Comparison of ENCODE assay signal across 8 mouse cellular contexts in genomic region chr4:154390333-154391080, GRCm38 (mm10). TPM values are rescaled to one million over a fixed set of nuclear protein-coding genes. Genes with fewer than 3 reads are reported as not detected.
A peak's percentile ranks its signal among the peaks of the same experiment; 100 is the strongest.
DNase-seq lines count a peak whose midpoint lies in the region; ATAC-seq and TF ChIP-seq lines count a peak whose summit lies in the region.

No protein-coding gene starts in this region.

- H3K4me2 ChIP-seq in forebrain, embryonic 11.5 days (ENCODE audit: low read depth, low read length, severe bottlenecking) = peak overlapping the region; percentile 28; the same call in 1 of the 2 replicates
- H3K4me2 ChIP-seq in midbrain, postnatal 0 days (ENCODE audit: low read depth, low read length, poor library complexity, severe bottlenecking) = no peak overlapping the region

- no peaks in the 10 kb centered on the region for H3K9me3 ChIP-seq in ES-Bruce4 (replicated peaks; ENCODE audit: control insufficient read depth, insufficient read depth, low read length, poor library complexity, severe bottlenecking)
- no peaks in the 10 kb centered on the region for H3K9me3 ChIP-seq in forebrain, embryonic 11.5 days (ENCODE audit: control insufficient read depth, low read length)
- no peaks in the 10 kb centered on the region for H3K9me3 ChIP-seq in midbrain, postnatal 0 days (ENCODE audit: low read length)

- TF ChIP-seq EP300 in ES-Bruce4 (IDR thresholded peaks at IDR 0.05; ENCODE audit: insufficient read depth, low read depth, low read length) = 0 out of 2 replicates have a peak, but pooled peaks have one; percentile 9

- no peak for TF ChIP-seq POLR2A in ES-Bruce4 (IDR thresholded peaks at IDR 0.05; ENCODE audit: insufficient read depth, low read length)

- H3K36me3 ChIP-seq in ES-Bruce4 (ENCODE audit: control insufficient read depth, insufficient read depth, low read length, poor library complexity, severe bottlenecking) = no peaks in the 10 kb centered on the region
- H3K36me3 ChIP-seq in forebrain, embryonic 11.5 days (ENCODE audit: control insufficient read depth, insufficient read depth, low read length) = no peaks in the 10 kb centered on the region
- no peaks in the 10 kb centered on the region for H3K36me3 ChIP-seq in midbrain, postnatal 0 days (ENCODE audit: insufficient read depth, low read length)

- no peak overlapping the region for H3K4me3 ChIP-seq in gastrocnemius, adult 2 months
- H3K4me3 ChIP-seq in ES-Bruce4 (ENCODE audit: low read depth, low read length) = no peak overlapping the region
- no peak overlapping the region for H3K4me3 ChIP-seq in forebrain, embryonic 11.5 days (ENCODE audit: low read depth, low read length)
- H3K4me3 ChIP-seq in midbrain, postnatal 0 days (ENCODE audit: low read depth, low read length) = no peak overlapping the region

- H3K4me1 ChIP-seq in ES-Bruce4 (ENCODE audit: control insufficient read depth, insufficient read depth, low read length) = no peaks in the 10 kb centered on the region
- H3K4me1 ChIP-seq in forebrain, embryonic 11.5 days (replicated peaks; ENCODE audit: control insufficient read depth, insufficient read depth, low read length) = peaks cover 25% of the 10 kb centered on the region
- H3K4me1 ChIP-seq in midbrain, postnatal 0 days (ENCODE audit: insufficient read depth, low read length) = no peaks in the 10 kb centered on the region

- H3K27ac ChIP-seq in gastrocnemius, adult 2 months = no peak overlapping the region
- H3K27ac ChIP-seq in ES-Bruce4 (ENCODE audit: insufficient read depth, low read length) = no peak overlapping the region
- H3K27ac ChIP-seq in forebrain, embryonic 11.5 days (ENCODE audit: low read depth, low read length) = peak overlapping the region; percentile 77
- H3K27ac ChIP-seq in midbrain, postnatal 0 days (ENCODE audit: low read depth, low read length) = no peak overlapping the region

- peak; percentile 72 for ATAC-seq in forebrain, embryonic 11.5 days (replicated peaks; ENCODE audit: low FRiP score)
- peak; percentile 22; the same call in 1 of the 2 replicates for ATAC-seq in midbrain, postnatal 0 days (ENCODE audit: low FRiP score)

- peak; percentile 12 for DNase-seq in gastrocnemius, adult 2 months
- DNase-seq in gastrocnemius, postnatal 36 days = no peak
- peak; percentile 84 for DNase-seq in forebrain, embryonic 11.5 days (ENCODE audit: low spot score)
- DNase-seq in kidney, postnatal 36 days = peak; percentile 19 to 29
- peak; percentile 74 for DNase-seq in midbrain, postnatal 0 days (ENCODE audit: low spot score)
- DNase-seq in left cerebral cortex, adult 9 months (ENCODE audit: low spot score in 2 of 2) = no peak
- DNase-seq in gastrocnemius, adult 8-10 months (ENCODE audit: low spot score in 2 of 2) = no peak

- no peak for TF ChIP-seq CTCF in gastrocnemius, adult 2 months (IDR thresholded peaks at IDR 0.05)
- no peak for TF ChIP-seq CTCF in ES-Bruce4 (IDR thresholded peaks at IDR 0.05; ENCODE audit: low read depth, low read length)
- peak; percentile 18; the same call in 1 of the 2 replicates for TF ChIP-seq CTCF in midbrain, postnatal 0 days (IDR thresholded peaks at IDR 0.05)

- no peak overlapping the region for H3K9ac ChIP-seq in ES-Bruce4 (ENCODE audit: low read depth, poor library complexity, severe bottlenecking)
- H3K9ac ChIP-seq in forebrain, embryonic 11.5 days (ENCODE audit: low read length) = peak overlapping the region; percentile 49
- no peak overlapping the region for H3K9ac ChIP-seq in midbrain, postnatal 0 days (replicated peaks; ENCODE audit: low read length, poor library complexity, severe bottlenecking)

- WGBS in forebrain, embryonic 11.5 days = 7% methylated on average over 20 of the region's 20 CpGs
- 16% methylated on average over 20 of the region's 20 CpGs for WGBS in midbrain, postnatal 0 days

- no peaks in the 10 kb centered on the region for H3K27me3 ChIP-seq in ES-Bruce4 (ENCODE audit: control insufficient read depth, insufficient read depth, low read length, poor library complexity, severe bottlenecking)
- H3K27me3 ChIP-seq in forebrain, embryonic 11.5 days (ENCODE audit: control insufficient read depth, insufficient read depth, low read length) = no peaks in the 10 kb centered on the region
- H3K27me3 ChIP-seq in midbrain, postnatal 0 days (ENCODE audit: insufficient read depth, low read length) = no peaks in the 10 kb centered on the region

- intact Hi-C loops in gastrocnemius, adult 2 months (cut with DNase I) = no loop called here
- intact Hi-C loops in gastrocnemius, postnatal 36 days (cut with DNase I) = no loop called here

RNA-seq across cellular contexts. Expression of gene B230104I21Rik, which starts 54.6 kb away (rescaled TPM):
- not detected for total RNA-seq in gastrocnemius, adult 2 months (2021)
- not detected for total RNA-seq in gastrocnemius, postnatal 36 days (2021)
- not detected in 2 replicates for polyA plus RNA-seq in ES-Bruce4 (2011; ENCODE audit: insufficient read depth, insufficient read length, low read depth, missing spikeins)
- not detected in 2 replicates for polyA plus RNA-seq in forebrain, embryonic 11.5 days (2014; fragmentation: Nextera tagmentation; extraction: Ambion mirVana)
- not detected in 2 replicates for total RNA-seq in midbrain, postnatal 0 days (2014; rRNA removed)
- polyA plus RNA-seq in midbrain, postnatal 0 days (2015; fragmentation: Nextera tagmentation; extraction: Ambion mirVana) = 0.19 TPM in 1 of 2 replicates, not detected in the other
- not detected for total RNA-seq in gastrocnemius, adult 8-10 months (2022)

Comparison
In these comparisons a context has a peak if more than half of its experiments do, and no peak if none do; other contexts are left out.
1. DNase-seq: peak in gastrocnemius, adult 2 months (single experiment), forebrain, embryonic 11.5 days (single experiment), kidney, postnatal 36 days (2 of 2) and midbrain, postnatal 0 days (single experiment); none in gastrocnemius, postnatal 36 days (0 of 2), left cerebral cortex, adult 9 months (0 of 2) and gastrocnemius, adult 8-10 months (0 of 2).